Mouse (Mus musculus): ENCODE measurements around the gene Tbc1d4. TPM values are rescaled to one million over a fixed set of nuclear protein-coding genes. Genes with fewer than 3 reads are reported as not detected.

The Tbc1d4 gene
- total and polyA plus RNA-seq, 3 experiments = not detected

DNA sequence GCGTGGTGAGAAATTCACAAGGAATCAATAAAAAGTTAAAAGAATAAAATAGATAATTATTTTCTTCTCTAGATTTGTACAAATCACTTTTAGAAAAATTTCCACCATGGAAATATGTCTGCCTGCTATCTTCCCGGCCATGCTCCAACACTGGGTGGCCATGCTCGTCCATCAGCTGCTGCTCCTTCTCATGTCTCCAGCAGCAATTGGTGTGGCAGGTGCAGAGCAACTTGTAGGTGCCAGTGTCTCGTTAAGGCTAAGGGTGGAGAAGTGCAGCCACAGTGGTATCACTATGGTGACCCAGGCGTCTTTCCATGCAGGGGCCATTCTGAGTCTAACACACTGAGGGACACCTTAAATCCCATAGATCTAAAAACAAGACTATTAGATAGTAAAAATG lies 67.8 kb downstream of the Tbc1d4 start:
- no peaks in the 10 kb centered on the region for H3K79me2 ChIP-seq (ENCODE audit: control insufficient read depth, insufficient read depth, low read length, poor library complexity)
- H3K36me3 ChIP-seq (ENCODE audit: control insufficient read depth in 1 of 2, insufficient read depth in 2 of 2, low read length in 2 of 2) = no peaks in the 10 kb centered on the region
- H3K4me1 ChIP-seq (ENCODE audit: control insufficient read depth in 1 of 2, insufficient read depth in 2 of 2, low read length in 2 of 2) = no peaks in the 10 kb centered on the region
- H3K27me3 ChIP-seq (ENCODE audit: control insufficient read depth in 1 of 2, insufficient read depth in 2 of 2, low read length in 2 of 2) = no peaks in the 10 kb centered on the region
- no peak for DNase-seq (ENCODE audit: low read depth, low spot score)
- no peak overlapping the region for H3K9ac ChIP-seq (ENCODE audit: control insufficient read depth, low read depth, low read length, poor library complexity, severe bottlenecking)
- TF ChIP-seq MEF2A (IDR thresholded peaks at IDR 0.05; ENCODE audit: extremely low read depth, insufficient replicate concordance, low read depth, low read length, poor library complexity, severe bottlenecking) = no peak
- TF ChIP-seq CTCF (IDR thresholded peaks at IDR 0.05 in 2 of 3, conservative IDR thresholded peaks at IDR 0.05 in 1 of 3; ENCODE audit: control insufficient read depth in 1 of 3, insufficient read depth in 1 of 3, low read depth in 2 of 3, low read length in 3 of 3, poor library complexity in 1 of 3, severe bottlenecking in 1 of 3) = no peak
- TF ChIP-seq BHLHE40 (IDR thresholded peaks at IDR 0.05; ENCODE audit: borderline replicate concordance, low read depth, low read length) = no peak
- TF ChIP-seq JUND (IDR thresholded peaks at IDR 0.05; ENCODE audit: low read depth, low read length) = no peak
- TF ChIP-seq USF1 (IDR thresholded peaks at IDR 0.05; ENCODE audit: low read depth, low read length) = no peak
- H3K4me3 ChIP-seq (ENCODE audit: control insufficient read depth in 1 of 2, insufficient read depth in 1 of 2, low read depth in 2 of 2, low read length in 2 of 2) = no peak overlapping the region
- no peaks in the 10 kb centered on the region for H3K9me3 ChIP-seq (replicated peaks; ENCODE audit: insufficient read depth, low read length)
- no peak overlapping the region for H3K27ac ChIP-seq (ENCODE audit: control insufficient read depth, low read depth, low read length)

DNA sequence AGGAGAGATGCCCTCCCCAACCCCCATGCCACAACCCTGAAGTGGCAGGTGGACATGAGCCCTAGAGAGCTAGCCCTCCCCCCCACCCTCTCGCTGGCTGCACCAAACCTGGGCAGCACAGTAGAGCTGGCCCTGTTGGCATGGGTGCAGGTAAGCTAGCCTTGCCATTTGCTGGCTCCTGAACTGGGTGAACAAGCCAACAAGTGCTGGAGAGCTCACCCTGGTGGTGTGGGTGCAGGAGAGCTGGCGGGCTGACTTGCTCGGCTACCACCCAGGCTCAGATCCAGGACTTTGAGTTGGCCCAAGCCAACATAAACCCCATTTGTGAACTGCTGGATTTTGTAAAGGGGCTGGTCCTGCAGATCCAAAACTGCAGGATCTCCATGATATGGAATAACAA lies 68.5 kb downstream of the Tbc1d4 start:
- DNase-seq (ENCODE audit: low read depth, low spot score) = no peak
- H3K9ac ChIP-seq (ENCODE audit: control insufficient read depth, low read depth, low read length, poor library complexity, severe bottlenecking) = no peak overlapping the region
- H3K79me2 ChIP-seq (ENCODE audit: control insufficient read depth, insufficient read depth, low read length, poor library complexity) = no peaks in the 10 kb centered on the region
- H3K36me3 ChIP-seq (ENCODE audit: control insufficient read depth in 1 of 2, insufficient read depth in 2 of 2, low read length in 2 of 2) = no peaks in the 10 kb centered on the region
- no peaks in the 10 kb centered on the region for H3K27me3 ChIP-seq (ENCODE audit: control insufficient read depth in 1 of 2, insufficient read depth in 2 of 2, low read length in 2 of 2)
- no peak overlapping the region for H3K4me3 ChIP-seq (ENCODE audit: control insufficient read depth in 1 of 2, insufficient read depth in 1 of 2, low read depth in 2 of 2, low read length in 2 of 2)
- no peaks in the 10 kb centered on the region for H3K4me1 ChIP-seq (ENCODE audit: control insufficient read depth in 1 of 2, insufficient read depth in 2 of 2, low read length in 2 of 2)
- H3K9me3 ChIP-seq (replicated peaks; ENCODE audit: insufficient read depth, low read length) = no peaks in the 10 kb centered on the region
- no peak overlapping the region for H3K27ac ChIP-seq (ENCODE audit: control insufficient read depth, low read depth, low read length)
- no peak for TF ChIP-seq MAFK (IDR thresholded peaks at IDR 0.05; ENCODE audit: borderline replicate concordance, low read depth, low read length)
- TF ChIP-seq MAZ (IDR thresholded peaks at IDR 0.05; ENCODE audit: low read depth, low read length) = no peak
- no peak for TF ChIP-seq GABPA (IDR thresholded peaks at IDR 0.05; ENCODE audit: low read depth, low read length)
- TF ChIP-seq JUND (IDR thresholded peaks at IDR 0.05; ENCODE audit: low read depth, low read length) = no peak
- no peak for TF ChIP-seq RCOR1 (IDR thresholded peaks at IDR 0.05; ENCODE audit: low read depth, low read length)
- no peak for TF ChIP-seq TAL1 (IDR thresholded peaks at IDR 0.05; ENCODE audit: low read length)
- no peak for TF ChIP-seq UBTF (IDR thresholded peaks at IDR 0.05; ENCODE audit: borderline replicate concordance, insufficient read depth, low read depth, low read length)
- no peak for TF ChIP-seq MEF2A (IDR thresholded peaks at IDR 0.05; ENCODE audit: extremely low read depth, insufficient replicate concordance, low read depth, low read length, poor library complexity, severe bottlenecking)
- TF ChIP-seq MXI1 (IDR thresholded peaks at IDR 0.05; ENCODE audit: low read depth, low read length) = no peak
- no peak for TF ChIP-seq ZKSCAN1 (IDR thresholded peaks at IDR 0.05; ENCODE audit: low read depth, low read length)
- no peak for TF ChIP-seq MYC (IDR thresholded peaks at IDR 0.05; ENCODE audit: low read depth, low read length)
- TF ChIP-seq E2F4 (IDR thresholded peaks at IDR 0.05; ENCODE audit: borderline replicate concordance, low read depth, low read length) = no peak
- TF ChIP-seq USF2 (IDR thresholded peaks at IDR 0.05; ENCODE audit: borderline replicate concordance in 1 of 2, insufficient read depth in 1 of 2, low read depth in 1 of 2, low read length in 2 of 2) = no peak
- no peak for TF ChIP-seq POLR2AphosphoS5 (IDR thresholded peaks at IDR 0.05; ENCODE audit: borderline replicate concordance, low read depth, low read length)
- no peak for TF ChIP-seq CHD1 (IDR thresholded peaks at IDR 0.05; ENCODE audit: low read depth, low read length)
- TF ChIP-seq GATA1 (IDR thresholded peaks at IDR 0.05; ENCODE audit: low read depth, low read length) = no peak
- no peak for TF ChIP-seq TCF12 (IDR thresholded peaks at IDR 0.05; ENCODE audit: low read depth, low read length)

Data from MEL (cell line).